Mouse (Mus musculus) left cerebral cortex, adult 9 months (tissue): Measurements from ENCODE around the gene Nek8.

Experiments used
- DNase-seq, 2 experiments: peaks; one replicate each; pipeline ENCODE4 v3.0.0; 2022; ENCODE audit warnings: low spot score in 2 of 2

Nek8 gene

DNA sequence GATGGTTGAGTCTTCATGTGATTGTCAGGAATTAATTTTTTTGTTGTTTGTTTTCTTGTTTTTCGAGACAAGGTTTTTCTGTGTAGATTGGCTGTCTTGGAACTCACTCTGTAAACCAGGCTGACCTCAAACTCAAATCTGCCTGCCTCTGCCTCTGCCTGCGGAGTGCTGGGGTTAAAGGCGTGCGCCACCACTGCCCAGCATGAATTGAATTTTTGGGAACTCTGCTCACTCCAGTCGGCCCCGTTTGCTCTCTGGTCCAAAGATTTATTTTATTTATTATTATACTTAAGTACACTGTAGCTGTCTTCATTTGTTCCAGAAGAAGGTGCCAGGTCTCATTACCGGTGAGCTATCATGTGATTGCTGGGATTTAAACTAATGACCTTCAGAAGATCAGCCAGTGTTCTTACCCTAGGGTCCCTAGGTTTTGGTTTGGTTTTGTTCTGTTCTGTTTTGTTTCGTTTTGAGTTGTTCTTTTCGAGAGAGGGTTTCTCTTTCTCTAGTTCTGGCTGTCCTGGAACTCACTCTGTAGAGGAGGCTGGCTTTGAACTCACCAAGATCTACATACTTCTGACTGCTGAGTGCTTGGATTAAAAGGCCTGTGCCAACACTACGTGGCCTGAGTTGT lies 7.5 kb upstream of the Nek8 start:
- no peak for DNase-seq

DNA sequence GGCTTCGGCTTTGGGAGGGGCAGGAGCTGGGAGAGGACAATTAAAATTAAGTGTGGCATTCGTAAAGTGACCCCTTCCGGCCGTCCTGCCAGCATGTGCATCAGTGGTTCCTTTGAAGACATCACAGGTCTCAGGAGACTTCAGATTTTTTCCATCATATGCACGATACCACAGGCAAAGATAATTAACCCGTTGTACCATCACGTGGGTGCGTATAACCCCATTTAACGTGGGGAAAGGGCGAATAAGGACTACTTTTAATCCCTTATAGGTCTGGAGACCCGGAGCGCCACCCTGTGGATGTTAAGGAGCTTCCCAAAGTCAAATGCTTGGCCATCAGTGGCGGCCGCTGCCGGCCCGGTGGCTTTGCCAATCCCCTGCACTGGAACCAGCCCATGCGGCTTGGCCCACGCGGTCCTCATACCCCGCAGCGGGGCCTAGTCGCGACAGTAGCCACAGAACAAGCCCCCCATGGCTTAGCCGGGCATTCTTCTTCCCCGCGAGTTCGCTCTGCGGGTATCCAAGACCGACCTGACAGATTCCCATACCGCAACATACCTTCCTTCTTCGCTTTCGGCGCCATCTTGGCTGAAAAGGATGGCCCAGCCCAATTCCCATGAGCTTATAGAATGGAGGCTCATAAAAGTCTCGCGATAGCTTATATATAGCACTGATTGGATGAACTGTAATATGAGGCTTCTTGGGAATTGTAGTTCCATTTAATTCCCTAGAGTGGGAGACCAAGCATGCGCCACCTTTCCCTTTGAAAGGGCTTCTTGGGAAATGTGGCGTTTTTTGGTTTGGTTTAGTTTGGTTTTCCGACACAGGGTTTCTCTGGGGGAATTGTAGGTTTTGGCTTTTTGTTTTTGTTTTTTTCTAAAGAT lies 6.7 kb upstream of the Nek8 start, which contains the start of gene Rpl23a:
TSS of gene Rpl23a (minus strand) at position 624 of the 884 bp plus-strand sequence.
- peak; percentile 88 to 93 for DNase-seq

- no peak for DNase-seq
Measured at GRCm38 (mm10) chr11:78182450-78182849, 6.0 kb upstream of the Nek8 start.

- no peak for DNase-seq
Measured at GRCm38 (mm10) chr11:78181830-78182357, 5.4 kb upstream of the Nek8 start.

DNA sequence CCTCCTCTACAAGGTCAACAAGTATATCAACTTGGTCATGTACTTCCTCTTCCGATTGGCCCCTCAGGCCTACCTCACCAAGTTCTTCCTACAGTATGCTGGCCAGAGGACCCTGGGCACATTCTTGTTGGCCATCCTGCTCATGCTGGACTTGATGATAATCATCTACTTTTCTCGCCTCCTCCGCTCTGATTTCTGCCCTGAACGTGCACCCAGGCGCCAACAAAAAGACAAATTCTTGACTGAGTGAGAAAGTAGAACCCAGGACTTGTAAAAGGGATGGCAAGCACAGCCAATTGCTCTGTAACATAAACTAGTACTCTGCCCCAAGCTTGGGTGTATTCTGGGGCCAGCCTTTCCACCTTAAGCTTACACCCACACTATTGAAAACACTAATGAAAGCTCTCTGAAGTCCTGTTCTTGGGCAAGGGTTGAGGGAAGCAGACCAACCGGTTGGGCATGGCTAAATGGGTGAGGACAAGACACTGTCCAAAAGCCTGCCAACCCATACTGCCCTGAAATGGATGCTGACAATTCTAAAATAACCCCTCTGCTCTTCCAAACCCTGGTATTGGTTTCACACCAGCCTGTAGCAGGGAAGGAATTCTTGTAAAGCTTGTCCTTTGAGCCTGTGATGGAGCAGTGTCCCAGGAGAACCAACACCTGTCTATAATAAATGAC lies 3.7 kb upstream of the Nek8 start:
- no peak for DNase-seq

GRCm38 (mm10) chr11:78179438-78179999 lies 3.0 kb upstream of the Nek8 start:
- DNase-seq, result no peak

GRCm38 (mm10) chr11:78178859-78179437 lies 2.5 kb upstream of the Nek8 start:
- peak in 1 of 2 experiments; percentile 53 for DNase-seq

DNA sequence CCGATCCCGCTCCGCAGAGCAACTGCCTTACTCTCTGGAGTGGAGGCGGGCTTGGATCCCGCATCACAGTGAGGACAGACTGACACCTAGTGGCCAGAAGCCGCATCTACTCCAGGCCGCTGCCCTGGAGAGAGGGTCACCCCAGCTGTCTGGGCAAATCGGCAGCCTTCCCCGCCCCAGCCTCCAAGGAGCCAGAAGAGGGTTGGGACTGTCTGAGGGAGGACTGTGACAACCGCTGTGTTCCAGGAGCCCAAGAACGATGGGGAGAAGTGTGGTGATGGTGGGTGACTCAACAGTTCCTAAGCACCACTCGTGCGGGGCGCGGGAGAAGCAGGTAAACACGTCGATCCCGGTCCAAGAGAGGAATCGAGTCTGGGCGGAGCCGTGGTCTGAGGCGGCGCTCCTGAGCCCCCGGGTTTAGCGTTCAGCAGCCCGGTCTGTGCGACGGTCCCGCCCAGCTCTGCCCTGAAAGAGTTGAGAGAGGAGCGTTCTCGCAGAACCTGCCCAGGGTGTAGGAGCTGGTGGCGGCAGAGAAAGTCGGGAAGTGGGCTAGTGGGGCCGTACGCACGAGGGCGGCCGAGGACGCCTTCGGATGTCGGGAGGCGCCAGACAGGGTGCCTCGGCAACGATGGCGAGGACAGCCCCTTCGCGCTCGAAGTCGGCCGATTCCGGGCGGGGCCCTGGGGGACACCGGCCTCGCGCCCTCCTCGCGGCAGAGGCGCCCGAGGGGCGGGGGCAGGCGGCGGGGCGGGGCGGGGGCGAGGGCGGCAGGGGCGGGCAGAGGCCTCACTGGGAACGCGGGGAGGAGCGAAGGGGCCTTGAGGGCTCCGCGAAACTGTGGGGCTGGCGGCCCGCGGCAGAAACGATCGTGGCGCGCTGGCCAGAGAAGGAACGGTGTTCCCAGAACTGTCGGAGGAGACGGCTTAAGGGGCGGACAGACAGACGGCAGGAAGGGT lies 1.7 kb upstream of the Nek8 start:
- peak; percentile 81 to 95 for DNase-seq

DNA sequence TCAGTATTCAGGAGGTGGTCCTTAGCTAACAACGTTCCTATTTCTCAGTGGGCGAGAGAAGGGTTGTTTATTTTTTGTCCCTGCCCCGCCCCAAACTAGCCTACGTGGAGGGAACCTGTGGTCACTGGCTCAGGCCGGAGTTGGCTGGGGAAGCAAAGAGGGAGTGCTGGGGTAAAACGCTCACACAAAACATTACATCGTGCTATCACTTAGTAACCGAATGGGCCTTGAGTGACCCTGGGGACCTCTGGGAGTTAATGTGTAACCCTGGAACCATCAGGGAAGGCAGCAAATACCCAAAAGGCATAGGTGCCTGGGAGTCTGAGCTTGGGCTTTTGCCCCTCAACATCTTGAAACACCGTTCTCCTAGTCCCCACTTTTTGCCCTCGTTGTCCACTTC lies 962 bp upstream of the Nek8 start:
- DNase-seq, result no peak

DNA sequence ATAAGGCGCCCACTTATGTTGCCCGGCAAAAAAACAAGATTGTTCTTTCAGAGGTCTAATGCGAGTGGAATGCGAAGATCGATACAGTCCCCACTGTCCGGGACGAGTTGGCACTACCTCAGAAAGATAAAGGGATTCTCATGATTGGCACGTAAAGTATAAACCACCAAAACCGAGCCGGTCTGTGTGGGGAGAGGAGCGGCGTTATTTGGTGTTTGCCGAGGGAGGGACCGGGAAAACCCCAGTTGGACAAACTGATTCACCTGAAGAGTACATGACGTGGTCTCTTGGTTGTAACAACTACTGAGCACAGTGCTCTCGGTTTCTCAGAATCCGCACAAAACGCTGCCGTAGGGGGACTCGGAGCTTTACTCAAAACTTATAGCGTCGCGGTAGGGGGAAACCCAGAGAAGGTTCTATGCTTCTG lies 443 bp upstream of the Nek8 start:
- no peak for DNase-seq

DNA sequence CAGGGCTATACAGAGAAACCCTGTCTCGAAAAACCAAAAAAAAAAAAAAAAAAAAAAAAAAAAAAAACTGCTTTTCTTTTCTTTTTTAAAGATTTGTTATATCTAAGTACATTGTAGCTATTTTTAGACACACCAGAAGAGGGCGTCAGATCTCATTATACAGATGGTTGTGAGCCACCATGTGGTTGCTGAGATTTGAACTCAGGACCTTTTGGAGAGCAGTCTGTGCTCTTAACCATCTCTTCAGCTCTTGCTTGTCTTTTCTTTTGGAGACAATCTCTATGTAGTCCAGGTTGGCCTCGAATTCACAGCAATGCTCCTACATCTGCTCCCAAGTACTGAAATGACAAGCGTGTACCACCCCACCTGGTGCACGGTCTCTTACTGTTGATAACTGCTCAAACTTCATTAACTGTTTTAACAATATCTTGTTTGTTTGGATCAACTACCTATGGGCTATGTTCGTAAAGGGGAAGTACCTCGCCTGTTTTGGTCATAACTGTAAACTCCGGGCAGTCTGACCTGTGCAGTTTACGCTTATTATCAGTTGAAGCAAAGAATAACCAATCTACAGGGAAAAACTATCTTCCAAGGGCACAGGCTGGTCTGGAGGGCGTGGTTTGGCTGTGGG lies 589 bp downstream of the Nek8 start:
- no peak for DNase-seq

DNA sequence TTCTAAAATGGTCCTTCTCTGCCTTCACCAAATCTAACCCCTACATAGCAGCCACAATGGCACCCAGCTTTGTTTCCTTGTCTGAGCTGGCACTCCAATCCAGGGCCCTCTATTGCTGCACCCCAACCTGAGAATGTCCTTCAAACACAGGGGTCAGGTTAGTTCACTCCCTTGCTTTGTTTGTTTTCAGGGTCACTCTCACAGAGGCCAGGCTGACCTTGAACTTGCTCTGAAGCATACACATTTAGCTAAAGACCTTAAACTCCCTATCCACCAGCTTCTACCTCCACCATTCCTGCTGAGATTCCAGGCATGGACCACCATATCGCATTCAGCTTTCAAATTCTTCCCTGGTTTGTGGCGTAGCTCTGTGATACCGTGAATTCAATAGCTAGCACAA lies 2.0 kb downstream of the Nek8 start:
- no peak for DNase-seq

GRCm38 (mm10) chr11:78172748-78173383 lies 3.6 kb downstream of the Nek8 start:
- no peak for DNase-seq

GRCm38 (mm10) chr11:78172034-78172747 lies 4.3 kb downstream of the Nek8 start:
- DNase-seq, result no peak

DNA sequence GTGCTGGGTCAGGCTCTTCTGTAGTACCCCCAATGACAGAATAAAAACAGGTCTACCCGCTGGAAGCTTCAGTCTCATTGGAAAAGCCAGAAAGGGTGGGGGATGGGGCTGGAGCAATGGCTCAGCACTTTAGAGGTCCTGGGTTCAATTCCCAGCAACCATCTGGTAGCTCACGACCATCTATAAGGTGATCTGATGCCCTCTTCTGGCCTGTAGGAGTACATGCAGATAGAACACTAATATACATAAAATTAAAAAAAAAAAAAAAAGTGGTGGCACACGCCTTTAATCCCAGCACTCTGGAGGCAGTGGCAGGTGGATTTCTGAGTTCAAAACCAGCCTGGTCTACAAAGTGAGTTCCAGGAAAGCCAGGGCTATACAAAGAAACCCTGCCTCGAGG lies 5.1 kb downstream of the Nek8 start:
- no peak for DNase-seq

DNA sequence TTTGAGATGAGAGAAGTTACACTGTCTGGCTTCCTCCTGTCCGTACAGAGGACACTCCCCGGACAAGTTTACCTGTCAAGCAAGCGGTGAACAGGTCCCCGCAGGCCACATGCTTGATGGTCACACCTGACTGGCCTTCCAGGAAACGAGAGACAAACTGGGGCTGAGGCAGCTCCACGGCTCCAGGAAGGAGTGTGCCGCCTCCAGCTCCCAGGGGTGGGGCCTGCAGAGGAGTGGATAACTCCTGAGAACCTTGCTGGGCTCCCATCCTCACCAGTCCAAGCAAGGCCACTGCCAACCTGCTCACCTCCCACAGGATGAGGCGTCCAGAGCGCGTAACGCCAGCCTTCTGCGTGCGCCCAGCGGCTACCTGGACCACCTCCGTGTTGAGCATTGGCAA lies 6.2 kb downstream of the Nek8 start:
- DNase-seq, result no peak

DNA sequence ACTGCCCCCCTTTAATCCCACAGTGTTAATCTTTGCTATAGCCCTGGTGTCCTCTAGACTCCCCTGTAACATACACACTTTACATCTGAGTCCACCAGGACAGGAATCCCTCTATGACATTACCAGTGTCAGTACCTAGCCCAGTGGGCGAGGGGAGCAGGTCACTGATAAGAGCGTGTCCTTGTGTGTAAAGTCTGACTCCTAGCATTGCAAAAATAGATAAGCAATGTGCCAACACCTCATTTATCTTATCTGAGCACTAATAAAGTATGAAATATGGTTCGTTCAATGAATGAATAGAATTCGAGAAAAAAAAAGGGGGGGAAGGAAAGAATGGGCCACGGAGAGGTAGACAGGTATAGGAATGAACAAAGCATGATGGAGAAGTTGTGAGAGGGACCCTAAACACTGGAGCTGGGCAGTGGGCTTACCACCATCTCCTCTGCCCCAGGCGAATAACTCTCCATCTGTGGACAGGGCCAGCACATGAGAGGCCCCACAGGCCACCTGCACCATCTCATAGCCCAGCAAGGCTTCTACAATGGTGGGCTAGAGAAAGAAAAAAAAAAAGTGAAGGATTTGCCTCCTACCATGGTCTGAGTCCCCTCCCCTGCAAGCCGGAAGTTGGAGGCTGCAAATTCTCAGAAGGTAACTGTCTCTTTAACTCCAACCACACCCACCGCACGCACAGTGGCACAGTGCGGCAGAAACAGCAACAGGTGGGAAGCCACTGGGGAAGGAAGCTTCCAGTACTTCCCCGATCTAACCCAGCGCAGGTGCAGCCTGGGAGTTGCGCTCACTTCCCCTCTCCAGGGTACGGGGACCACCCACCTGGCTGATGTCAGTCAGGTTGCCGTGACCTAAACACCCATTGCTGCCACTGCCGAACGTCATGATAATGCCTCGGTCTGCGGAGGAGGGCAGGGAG lies 7.7 kb downstream of the Nek8 start:
- DNase-seq, result no peak
